Mouse (Mus musculus): ENCODE measurements at regions not wholly inside any gene's neighbourhood (a gene's known extent, or its start where the extent isn't known, plus 50 kb on each side); places are given as distances from the start of the nearest gene placed in this dataset.

DNA sequence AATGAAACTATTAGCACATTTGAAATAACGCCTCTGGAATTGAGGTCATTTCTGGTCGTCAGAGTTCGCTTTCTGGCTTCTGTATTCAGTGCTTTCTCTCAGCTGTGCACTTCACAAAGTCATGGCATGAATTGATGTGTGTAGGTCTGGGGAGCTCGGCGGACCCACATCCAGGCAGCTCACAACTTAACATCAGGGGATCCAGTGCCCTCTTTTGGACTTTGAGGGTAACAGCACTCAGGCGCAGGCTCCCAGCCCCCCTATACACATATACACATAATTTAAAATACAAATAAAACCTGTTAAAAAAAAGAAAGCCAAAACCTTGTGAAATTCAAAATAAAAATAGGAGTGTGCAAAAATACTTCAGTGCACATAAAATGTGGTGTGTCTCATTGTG is 132.8 kb upstream of the Zfp217 start:
- peaks cover 2% of the 10 kb centered on the region for H3K4me1 ChIP-seq (ENCODE audit: control insufficient read depth, insufficient read depth, low read length)
- no peak overlapping the region for H3K27ac ChIP-seq (ENCODE audit: insufficient read depth, low read depth, low read length)
- no peak overlapping the region for H3K4me3 ChIP-seq (ENCODE audit: insufficient read depth, low read length)
- TF ChIP-seq POLR2A (IDR thresholded peaks at IDR 0.05; ENCODE audit: borderline replicate concordance, low read depth, low read length): no peak
- TF ChIP-seq CTCF (IDR thresholded peaks at IDR 0.05; ENCODE audit: low read depth, low read length): peak; percentile 34; the same call in 1 of the 2 replicates

DNA sequence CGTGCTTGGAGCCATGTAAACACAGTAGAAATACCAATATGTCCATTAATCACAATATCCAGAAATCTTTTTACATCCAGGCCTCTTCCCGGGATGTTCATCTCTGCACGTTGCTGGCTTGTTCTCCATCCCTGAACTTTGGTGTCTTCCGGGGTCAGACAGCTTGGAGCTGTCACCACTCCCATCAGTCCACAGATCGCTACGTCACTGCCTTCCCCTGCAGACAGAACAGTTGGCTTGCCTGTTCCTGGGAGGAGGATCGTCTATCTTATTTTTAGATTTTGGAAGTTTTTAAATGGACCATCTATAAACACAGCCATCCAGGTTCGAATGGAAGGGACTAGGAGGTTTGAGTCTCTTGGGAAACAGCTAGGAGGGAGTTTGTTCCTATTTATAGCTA is 130.0 kb upstream of the Zfp217 start:
- H3K27ac ChIP-seq (ENCODE audit: insufficient read depth, low read depth, low read length): no peak overlapping the region
- H3K4me1 ChIP-seq (ENCODE audit: control insufficient read depth, insufficient read depth, low read length): peaks cover 5% of the 10 kb centered on the region
- no peak overlapping the region for H3K4me3 ChIP-seq (ENCODE audit: insufficient read depth, low read length)
- TF ChIP-seq POLR2A (IDR thresholded peaks at IDR 0.05; ENCODE audit: borderline replicate concordance, low read depth, low read length) (no peak), CTCF (IDR thresholded peaks at IDR 0.05; ENCODE audit: low read depth, low read length) (no peak)

DNA sequence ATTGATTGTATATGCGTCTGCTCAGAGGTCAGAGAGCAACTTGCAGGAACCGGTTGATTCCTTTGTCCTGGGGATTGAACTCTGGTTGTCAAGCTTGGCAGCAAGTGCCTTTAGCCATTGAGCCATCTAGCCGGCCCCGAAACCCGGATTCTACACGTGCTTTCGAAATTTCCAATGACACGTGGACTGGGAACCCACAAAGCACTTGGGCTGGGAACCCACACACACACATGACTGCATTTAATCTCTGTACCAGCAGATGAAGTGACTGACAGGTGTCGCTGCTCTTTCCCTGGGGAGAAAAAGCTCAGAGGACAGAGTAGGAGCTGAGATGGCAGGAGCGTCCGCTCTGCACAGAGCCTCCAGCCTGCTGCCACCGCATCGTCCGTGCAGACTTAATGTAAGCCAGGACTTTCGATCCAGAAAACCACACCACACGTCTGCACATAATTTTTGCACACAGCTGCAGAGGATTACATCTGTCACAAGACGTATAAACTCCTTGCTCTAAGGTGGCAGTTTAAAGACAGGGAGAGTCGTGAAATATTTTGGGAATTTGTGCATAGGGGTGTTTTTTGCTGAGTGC is 129.4 kb upstream of the Zfp217 start:
- no peak overlapping the region for H3K27ac ChIP-seq (ENCODE audit: insufficient read depth, low read depth, low read length)
- no peak overlapping the region for H3K4me3 ChIP-seq (ENCODE audit: insufficient read depth, low read length)
- no peak for TF ChIP-seq POLR2A (IDR thresholded peaks at IDR 0.05; ENCODE audit: borderline replicate concordance, low read depth, low read length)
- no peak for TF ChIP-seq CTCF (IDR thresholded peaks at IDR 0.05; ENCODE audit: low read depth, low read length)
- peaks cover 5% of the 10 kb centered on the region for H3K4me1 ChIP-seq (ENCODE audit: control insufficient read depth, insufficient read depth, low read length)

DNA sequence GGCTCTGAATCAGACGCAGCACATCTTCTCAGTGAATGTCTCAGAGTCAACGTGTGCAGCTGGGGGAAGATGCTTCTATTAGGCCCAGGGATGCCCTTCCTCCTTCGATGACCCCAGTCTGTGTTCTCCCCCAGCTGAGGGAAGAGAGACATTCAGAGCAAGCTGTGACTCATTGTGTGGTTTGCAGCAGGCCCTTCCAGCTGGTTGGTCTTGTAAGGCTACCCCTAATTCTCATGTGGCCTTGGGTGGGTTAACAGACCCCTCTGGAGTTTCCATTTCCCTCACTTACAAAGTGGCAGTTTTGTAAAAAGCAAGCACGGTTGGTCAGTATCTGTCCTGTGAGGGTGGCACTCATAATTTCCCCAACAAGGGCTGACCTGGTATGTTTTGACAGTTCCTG is 127.8 kb upstream of the Zfp217 start:
- peaks cover 5% of the 10 kb centered on the region for H3K4me1 ChIP-seq (ENCODE audit: control insufficient read depth, insufficient read depth, low read length)
- H3K4me3 ChIP-seq (ENCODE audit: insufficient read depth, low read length): no peak overlapping the region
- no peak overlapping the region for H3K27ac ChIP-seq (ENCODE audit: insufficient read depth, low read depth, low read length)
- TF ChIP-seq POLR2A (IDR thresholded peaks at IDR 0.05; ENCODE audit: borderline replicate concordance, low read depth, low read length) (no peak), CTCF (IDR thresholded peaks at IDR 0.05; ENCODE audit: low read depth, low read length) (no peak)

DNA sequence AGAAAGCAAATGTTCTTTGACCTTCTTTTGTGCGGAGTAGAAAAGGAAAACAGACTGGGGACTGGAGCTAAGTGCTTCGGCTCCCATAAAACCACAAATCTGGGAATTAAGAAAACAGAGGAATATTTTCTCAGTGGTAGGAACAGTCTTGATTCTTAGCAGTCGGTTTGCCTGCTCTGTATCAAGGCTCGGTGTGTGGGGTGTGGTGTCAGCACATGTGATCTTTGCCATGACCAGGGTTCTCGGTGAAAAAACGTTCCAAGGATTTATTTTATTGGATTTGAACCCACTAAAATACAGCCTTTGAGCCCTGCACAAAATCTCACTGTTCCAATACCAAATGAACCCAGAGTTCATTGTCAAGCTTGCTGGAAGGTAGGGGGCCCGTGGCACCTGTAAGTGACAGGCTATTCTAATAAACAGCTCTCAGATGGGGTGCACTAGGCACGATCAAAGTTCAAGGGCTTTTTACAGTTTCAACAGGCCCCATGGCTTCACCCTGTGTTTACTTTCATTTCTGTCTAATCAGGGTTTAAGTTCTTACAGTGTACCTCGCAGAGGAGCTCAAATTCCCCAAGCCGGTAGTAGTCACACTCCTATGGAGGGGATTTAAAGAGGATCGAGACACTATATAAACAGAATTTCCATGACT is 122.1 kb upstream of the Zfp217 start:
- no peak overlapping the region for H3K4me3 ChIP-seq (ENCODE audit: insufficient read depth, low read length)
- H3K4me1 ChIP-seq (ENCODE audit: control insufficient read depth, insufficient read depth, low read length): no peaks in the 10 kb centered on the region
- TF ChIP-seq CTCF (IDR thresholded peaks at IDR 0.05; ENCODE audit: low read depth, low read length): no peak
- no peak for TF ChIP-seq POLR2A (IDR thresholded peaks at IDR 0.05; ENCODE audit: borderline replicate concordance, low read depth, low read length)
- no peak overlapping the region for H3K27ac ChIP-seq (ENCODE audit: insufficient read depth, low read depth, low read length)

DNA sequence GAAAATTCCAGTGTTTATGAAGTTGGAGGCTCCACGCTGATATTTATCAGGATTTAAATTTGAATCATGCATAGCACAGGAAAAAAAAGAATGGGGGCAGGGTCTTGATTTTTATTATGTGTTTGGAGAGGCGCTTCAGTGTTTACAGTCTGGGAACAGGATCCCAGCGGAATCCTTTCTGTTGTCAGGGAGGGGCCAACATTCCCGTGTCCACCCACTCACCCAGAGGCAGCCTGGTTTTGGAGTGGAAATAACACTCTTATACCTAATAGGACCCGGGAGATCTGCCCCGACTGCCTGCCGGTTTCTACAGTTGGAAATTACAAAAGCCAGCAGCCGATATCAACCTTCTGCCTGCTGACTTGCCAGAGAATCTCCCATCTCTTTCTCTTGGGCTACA is 120.2 kb upstream of the Zfp217 start:
- no peaks in the 10 kb centered on the region for H3K4me1 ChIP-seq (ENCODE audit: control insufficient read depth, insufficient read depth, low read length)
- no peak overlapping the region for H3K4me3 ChIP-seq (ENCODE audit: insufficient read depth, low read length)
- no peak for TF ChIP-seq POLR2A (IDR thresholded peaks at IDR 0.05; ENCODE audit: borderline replicate concordance, low read depth, low read length)
- no peak for TF ChIP-seq CTCF (IDR thresholded peaks at IDR 0.05; ENCODE audit: low read depth, low read length)
- no peak overlapping the region for H3K27ac ChIP-seq (ENCODE audit: insufficient read depth, low read depth, low read length)

DNA sequence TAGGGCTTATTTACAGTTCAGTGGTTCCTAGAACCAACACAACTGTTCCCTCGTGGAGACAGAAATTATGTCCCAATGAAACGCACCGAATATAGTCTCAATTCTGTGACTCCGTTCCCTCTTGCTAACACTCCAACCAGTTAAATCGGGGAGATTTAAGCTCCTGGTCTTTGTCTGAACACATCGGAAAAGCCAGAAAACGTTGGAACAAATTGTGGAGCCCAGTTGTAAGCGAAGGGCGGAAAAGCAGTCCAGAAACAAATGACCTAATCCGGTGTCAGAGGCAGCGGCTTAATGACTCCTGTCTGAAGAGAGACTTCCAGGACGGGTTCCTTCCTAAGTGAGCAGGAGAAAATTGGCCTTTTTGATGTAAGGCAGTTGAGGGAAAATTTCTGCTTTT is 119.2 kb upstream of the Zfp217 start:
- H3K4me3 ChIP-seq (ENCODE audit: insufficient read depth, low read length): no peak overlapping the region
- TF ChIP-seq POLR2A (IDR thresholded peaks at IDR 0.05; ENCODE audit: borderline replicate concordance, low read depth, low read length): no peak
- TF ChIP-seq CTCF (IDR thresholded peaks at IDR 0.05; ENCODE audit: low read depth, low read length): no peak
- H3K27ac ChIP-seq (ENCODE audit: insufficient read depth, low read depth, low read length): no peak overlapping the region
- H3K4me1 ChIP-seq (ENCODE audit: control insufficient read depth, insufficient read depth, low read length): no peaks in the 10 kb centered on the region

DNA sequence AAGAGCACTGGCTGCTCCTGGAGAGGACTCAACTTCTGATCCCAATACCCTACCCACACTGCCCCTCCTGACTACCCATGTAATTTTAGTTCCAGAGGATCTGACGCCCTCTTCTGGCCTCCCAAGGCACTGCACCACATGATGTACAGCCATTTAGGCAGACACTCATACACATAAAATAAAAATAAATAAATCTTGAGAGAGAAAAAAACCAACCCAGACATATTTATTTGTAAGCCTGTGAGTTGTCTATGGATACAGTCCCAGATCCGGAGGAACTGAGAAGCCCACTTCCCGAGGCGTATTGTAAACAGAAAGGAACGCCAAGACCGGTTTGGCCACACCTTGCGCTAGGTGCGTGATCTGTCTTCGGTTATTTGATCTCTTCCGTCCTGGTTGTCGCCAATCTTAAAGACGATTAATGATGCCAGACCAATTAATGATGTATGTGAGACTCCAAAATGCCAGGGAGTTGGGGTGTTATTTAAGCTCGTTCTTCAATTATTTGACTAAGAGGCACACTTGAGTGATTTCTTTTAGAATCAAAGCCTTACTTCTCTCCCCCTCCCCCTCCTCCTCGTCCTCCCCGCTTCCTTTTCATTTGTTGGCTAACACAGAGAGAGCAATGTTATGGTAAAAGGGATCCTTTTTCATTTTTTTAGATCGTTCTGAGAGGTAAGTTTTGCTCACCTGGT is 118.7 kb upstream of the Zfp217 start:
- Histone ChIP-seq H3K27ac (ENCODE audit: insufficient read depth, low read depth, low read length) (no peak overlapping the region), H3K4me1 (ENCODE audit: control insufficient read depth, insufficient read depth, low read length) (no peaks in the 10 kb centered on the region), H3K4me3 (ENCODE audit: insufficient read depth, low read length) (no peak overlapping the region)
- TF ChIP-seq POLR2A (IDR thresholded peaks at IDR 0.05; ENCODE audit: borderline replicate concordance, low read depth, low read length) (no peak), CTCF (IDR thresholded peaks at IDR 0.05; ENCODE audit: low read depth, low read length) (no peak)

DNA sequence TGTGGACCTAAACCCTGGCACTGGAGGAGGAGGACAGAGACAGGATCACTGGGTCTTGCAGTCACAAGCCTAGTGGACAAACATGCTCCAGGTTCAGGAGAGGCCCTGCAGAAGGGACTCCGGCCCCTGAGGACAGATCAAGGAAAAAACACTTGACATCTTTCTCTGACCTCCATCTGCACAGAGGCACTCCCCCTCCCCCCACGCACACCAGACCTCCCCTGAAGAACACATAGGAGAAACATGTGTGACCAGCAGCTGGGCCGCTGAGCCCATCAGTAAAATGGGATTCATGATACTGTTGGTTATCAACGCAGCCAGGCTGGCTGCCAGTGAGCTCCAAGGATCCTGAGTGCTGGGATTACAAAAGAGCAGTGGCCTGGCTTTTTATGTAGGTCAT is 115.7 kb upstream of the Zfp217 start:
- Histone ChIP-seq H3K4me1 (ENCODE audit: control insufficient read depth, insufficient read depth, low read length) (peaks cover 3% of the 10 kb centered on the region), H3K4me3 (ENCODE audit: insufficient read depth, low read length) (no peak overlapping the region), H3K27ac (ENCODE audit: insufficient read depth, low read depth, low read length) (no peak overlapping the region)
- TF ChIP-seq CTCF (IDR thresholded peaks at IDR 0.05; ENCODE audit: low read depth, low read length) (no peak), POLR2A (IDR thresholded peaks at IDR 0.05; ENCODE audit: borderline replicate concordance, low read depth, low read length) (no peak)

DNA sequence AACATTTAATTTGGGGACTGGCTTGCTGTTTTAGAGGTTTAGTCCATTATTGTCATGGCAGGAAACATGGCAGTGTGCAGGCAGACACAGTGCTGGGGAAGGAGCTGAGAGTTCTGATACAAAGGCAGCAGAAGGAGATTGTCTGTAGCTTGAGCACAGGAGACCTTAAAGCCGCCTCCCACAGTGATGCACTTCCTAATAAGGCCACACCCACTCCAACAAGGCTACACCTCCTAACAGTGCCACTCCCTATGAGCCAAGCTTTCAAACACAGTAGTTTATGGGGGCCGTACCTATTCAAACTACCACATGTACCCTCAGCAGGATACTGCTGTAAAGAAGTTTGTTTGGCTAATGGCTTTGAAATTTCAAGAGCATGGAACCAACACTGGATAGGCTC is 113.3 kb upstream of the Zfp217 start:
- TF ChIP-seq POLR2A (IDR thresholded peaks at IDR 0.05; ENCODE audit: borderline replicate concordance, low read depth, low read length): no peak
- TF ChIP-seq CTCF (IDR thresholded peaks at IDR 0.05; ENCODE audit: low read depth, low read length): no peak
- no peak overlapping the region for H3K4me3 ChIP-seq (ENCODE audit: insufficient read depth, low read length)
- H3K27ac ChIP-seq (ENCODE audit: insufficient read depth, low read depth, low read length): no peak overlapping the region
- peaks cover 5% of the 10 kb centered on the region for H3K4me1 ChIP-seq (ENCODE audit: control insufficient read depth, insufficient read depth, low read length)

All from bone marrow macrophage, adult 2 months (primary cell).